Mouse (Mus musculus) cerebellum, adult 2 months (tissue): ENCODE data around the gene Tnfrsf18. TPM values are rescaled to one million over a fixed set of nuclear protein-coding genes. Genes with fewer than 3 reads are reported as not detected.
A peak's percentile ranks its signal among the peaks of the same experiment; 100 is the strongest.

Experiments
- DNase-seq, 2 experiments: peaks; one replicate each; pipeline ENCODE4 v3.0.0; 2021
- H3K27ac ChIP-seq: fragments of 200-500 bp; 2 replicates; pipeline ENCODE4 v1.5.1; 2012; ENCODE audit warnings: low read length, control low read depth, inconsistent platforms; ENCODE audit not compliant: insufficient read depth
- H3K27me3 ChIP-seq: fragments of 200-500 bp; 2 replicates; pipeline ENCODE4 v1.6.1; 2012; ENCODE audit warnings: inconsistent platforms, mild to moderate bottlenecking, low read length, moderate library complexity; ENCODE audit not compliant: control insufficient read depth, insufficient read depth
- H3K4me1 ChIP-seq: fragments of 200-500 bp; 2 replicates; pipeline ENCODE4 v1.6.1; 2011; ENCODE audit warnings: low read length; ENCODE audit not compliant: control insufficient read depth, insufficient read depth
- H3K4me3 ChIP-seq: fragments of 200-500 bp; replicated peaks from 2 replicates; pipeline ENCODE3; 2011; ENCODE audit warnings: mild to moderate bottlenecking, low read depth, low read length, control low read depth; ENCODE audit not compliant: insufficient read depth
- CTCF ChIP-seq: fragments of 200-500 bp; IDR thresholded peaks from 2 replicates; pipeline ENCODE4 v1.5.1; 2011; ENCODE audit warnings: low read depth, mild to moderate bottlenecking, control low read depth, low read length, moderate library complexity, borderline replicate concordance; ENCODE audit not compliant: insufficient read depth
- POLR2A ChIP-seq: fragments of 200-500 bp; IDR thresholded peaks from 2 replicates; pipeline ENCODE4 v1.6.1; 2011; ENCODE audit warnings: low read length, control low read depth, borderline replicate concordance; ENCODE audit not compliant: insufficient read depth
- WGBS: fragments of 180-500 bp; shearing (Covaris S2); methylation state at CpG from one replicate; pipeline ENCODE4 v1.1.7; 2018; 5-methylcytosine and 5-hydroxymethylcytosine counted together
- polyA plus RNA-seq: library from polyadenylated mRNA; depleted of rRNA; stranded (reverse); fragments of >200 nt; gene quantifications from 2 replicates; pipeline ENCODE4 v1.2.3, GENCODE M21; 2012

Tnfrsf18 gene
- polyA plus RNA-seq, 1 experiment = 0.11 TPM

DNA sequence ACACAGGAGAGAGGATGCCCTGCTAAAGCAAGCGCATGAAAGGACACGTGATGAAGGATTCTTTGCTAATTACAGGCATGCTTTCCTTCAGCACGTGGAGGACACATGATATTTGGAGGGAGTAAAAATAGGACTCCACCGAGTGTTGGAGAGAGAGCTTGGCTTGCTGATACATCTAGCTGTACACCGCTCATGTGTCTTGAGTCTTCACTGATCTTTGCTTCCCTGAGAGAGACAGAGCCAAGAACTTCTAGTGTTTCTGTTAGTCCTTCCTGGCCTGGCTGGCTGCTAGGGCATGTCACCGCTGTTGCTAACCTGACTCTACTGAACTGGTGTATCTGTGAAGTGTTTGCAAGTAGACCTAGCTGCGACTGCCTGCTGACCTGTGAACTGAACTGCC, 1.8 kb upstream of the Tnfrsf18 start:
- Histone ChIP-seq H3K27ac (no peak overlapping the region), H3K4me3 (no peak overlapping the region), H3K27me3 (no peaks in the 10 kb centered on the region), H3K4me1 (peaks cover 8% of the 10 kb centered on the region; the same call in 1 of the 2 replicates)
- no peak for DNase-seq
- TF ChIP-seq CTCF (no peak), POLR2A (no peak)
- WGBS = 89% methylated on average over 7 of the region's 7 CpGs

DNA sequence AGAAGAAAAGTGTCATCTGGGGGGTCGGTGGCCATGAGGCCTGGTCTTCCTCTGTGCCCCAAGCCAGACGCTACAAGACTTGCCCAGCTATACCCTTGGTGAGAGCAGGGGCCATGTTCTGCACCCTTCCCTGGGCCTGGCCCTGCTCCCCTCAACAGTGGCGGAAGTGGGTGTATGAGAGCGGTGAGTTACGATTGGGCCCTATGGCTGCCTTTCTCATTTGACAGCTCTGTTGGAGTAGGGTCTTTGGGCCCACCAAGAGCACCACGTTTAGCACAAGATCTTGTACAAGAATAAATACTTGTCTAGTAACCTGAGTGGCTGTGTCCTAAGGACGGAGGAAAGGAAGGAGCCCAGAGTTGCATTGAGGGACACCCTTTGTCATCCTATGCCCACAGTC, 2.6 kb downstream of the Tnfrsf18 start:
- WGBS = 88% methylated on average over 7 of the region's 7 CpGs
- DNase-seq = no peak
- no peak for TF ChIP-seq POLR2A
- no peak for TF ChIP-seq CTCF
- Histone ChIP-seq H3K4me3 (no peak overlapping the region), H3K4me1 (peaks cover 21% of the 10 kb centered on the region), H3K27me3 (no peaks in the 10 kb centered on the region), H3K27ac (no peak overlapping the region)

GRCm38 (mm10) chr4:156030651-156031118, 4.7 kb downstream of the Tnfrsf18 start:
- Histone ChIP-seq H3K4me1 (peaks cover 21% of the 10 kb centered on the region), H3K4me3 (peak overlapping the region; percentile 84), H3K27ac (peak overlapping the region; percentile 64), H3K27me3 (no peaks in the 10 kb centered on the region)
- peak; percentile 28 for DNase-seq
- TF ChIP-seq CTCF (no peak), POLR2A (no peak)
- 13% methylated on average over 9 of the region's 9 CpGs for WGBS

GRCm38 (mm10) chr4:156031255-156031592, 5.3 kb downstream of the Tnfrsf18 start:
- no peak for TF ChIP-seq CTCF
- no peak for TF ChIP-seq POLR2A
- DNase-seq = no peak
- Histone ChIP-seq H3K27ac (peak overlapping the region; percentile 64), H3K27me3 (no peaks in the 10 kb centered on the region), H3K4me1 (peaks cover 16% of the 10 kb centered on the region), H3K4me3 (peak overlapping the region; percentile 84)
- WGBS = 5% methylated on average over 7 of the region's 7 CpGs

DNA sequence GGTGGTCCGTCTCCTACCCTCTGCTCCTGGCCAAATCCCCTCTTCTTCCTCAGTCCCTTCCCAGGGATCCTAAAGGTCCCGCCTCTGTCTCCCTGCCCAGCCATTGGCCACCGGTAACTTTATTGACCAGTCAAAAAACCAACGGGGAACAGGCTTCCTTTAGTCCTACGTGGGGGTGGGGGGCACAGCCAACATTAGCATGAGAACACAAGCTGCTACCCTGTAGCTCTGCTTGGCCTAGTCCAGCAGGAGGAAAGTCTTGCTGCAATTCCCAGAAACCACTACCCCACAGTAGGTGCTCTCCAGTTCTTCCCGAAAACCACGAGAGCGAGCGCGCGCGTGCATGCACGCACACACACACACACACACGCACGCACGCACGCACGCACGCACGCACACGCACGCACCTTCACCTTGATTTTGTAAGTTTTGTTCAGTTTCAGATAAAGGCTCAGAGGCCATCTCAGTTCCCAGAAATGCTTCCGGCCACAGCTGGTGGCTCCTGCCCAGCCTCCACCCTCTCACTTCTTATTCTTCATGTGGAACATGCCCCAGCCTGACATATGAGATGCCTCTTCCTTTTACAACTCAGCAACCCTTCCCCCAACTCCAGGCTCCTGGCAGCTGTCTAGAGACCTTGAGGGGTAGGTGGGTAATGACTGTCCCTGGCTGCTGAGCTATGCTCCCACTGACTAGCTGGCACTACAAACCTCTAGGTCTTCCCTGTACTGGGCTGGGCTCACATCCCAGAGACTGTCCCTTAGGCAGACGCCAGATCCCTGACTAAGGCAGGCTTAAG, 5.8 kb downstream of the Tnfrsf18 start:
- peak; percentile 89 to 91 for DNase-seq
- H3K4me1 ChIP-seq = peaks cover 13% of the 10 kb centered on the region
- under 1% methylated on average over 24 of the region's 24 CpGs for WGBS
- peak overlapping the region; percentile 64 for H3K27ac ChIP-seq
- TF ChIP-seq POLR2A = peak; percentile 79
- no peak for TF ChIP-seq CTCF
- H3K27me3 ChIP-seq = no peaks in the 10 kb centered on the region
- H3K4me3 ChIP-seq = peak overlapping the region; percentile 84

- no peak overlapping the region for H3K4me3 ChIP-seq
- H3K27me3 ChIP-seq = no peaks in the 10 kb centered on the region
- 83% methylated on average over 4 of the region's 4 CpGs for WGBS
- peak overlapping the region; percentile 64; the same call in 1 of the 2 replicates for H3K27ac ChIP-seq
- TF ChIP-seq CTCF (no peak), POLR2A (no peak)
- peaks cover 13% of the 10 kb centered on the region for H3K4me1 ChIP-seq
- no peak for DNase-seq
These were observed 6.9 kb downstream of the Tnfrsf18 start for GRCm38 (mm10) chr4:156032856-156033255.

- 32% methylated on average over 6 of the region's 6 CpGs for WGBS
- Histone ChIP-seq H3K4me3 (no peak overlapping the region), H3K4me1 (peaks cover 13% of the 10 kb centered on the region), H3K27ac (no peak overlapping the region), H3K27me3 (no peaks in the 10 kb centered on the region)
- peak; percentile 47 to 58 for DNase-seq
- TF ChIP-seq CTCF (peak; percentile 54), POLR2A (no peak)
These were observed 7.6 kb downstream of the Tnfrsf18 start for GRCm38 (mm10) chr4:156033476-156034119.
